Mouse (Mus musculus) spleen, adult 2 months (tissue): ENCODE measurements around the gene Ogdh. TPM values are rescaled to one million over a fixed set of nuclear protein-coding genes. Genes with fewer than 3 reads are reported as not detected.

Experiments used
- DNase-seq, 2 experiments: peaks; one replicate each; pipeline versions ENCODE4 v3.0.0 to v3.0.0-alpha.2; 2012 to 2021; ENCODE audit warnings: low spot score in 2 of 2, low read depth in 1 of 2
- H3K27ac ChIP-seq: fragments of 200-500 bp; 2 replicates; pipeline ENCODE4 v1.5.1; 2012; ENCODE audit warnings: low read length, inconsistent platforms; ENCODE audit not compliant: insufficient read depth
- H3K27me3 ChIP-seq: fragments of 200-500 bp; 2 replicates; pipeline ENCODE4 v1.6.1; 2012; ENCODE audit warnings: mild to moderate bottlenecking, moderate library complexity, low read length, inconsistent platforms; ENCODE audit not compliant: control insufficient read depth, insufficient read depth
- H3K36me3 ChIP-seq: fragments of 200-500 bp; 2 replicates; pipeline ENCODE4 v1.6.1; 2012; ENCODE audit warnings: mild to moderate bottlenecking, low read length, inconsistent platforms; ENCODE audit not compliant: control insufficient read depth, insufficient read depth
- H3K4me1 ChIP-seq: fragments of 200-500 bp; 2 replicates; pipeline ENCODE4 v1.6.1; 2011; ENCODE audit warnings: inconsistent platforms; ENCODE audit not compliant: control insufficient read depth, insufficient read depth, insufficient read length
- H3K4me3 ChIP-seq: fragments of 200-500 bp; 2 replicates; pipeline ENCODE4 v1.5.1; 2011; ENCODE audit warnings: mild to moderate bottlenecking, inconsistent platforms; ENCODE audit not compliant: insufficient read depth, insufficient read length; ENCODE audit errors: extremely low read depth
- CTCF ChIP-seq: fragments of 200-500 bp; IDR thresholded peaks from 2 replicates; pipeline ENCODE4 v1.5.1; 2011; ENCODE audit warnings: mild to moderate bottlenecking, inconsistent platforms; ENCODE audit not compliant: insufficient read depth, insufficient read length, insufficient replicate concordance; ENCODE audit errors: extremely low read depth
- POLR2A ChIP-seq: fragments of 200-500 bp; IDR thresholded peaks from 2 replicates; pipeline ENCODE4 v1.6.1; 2011; ENCODE audit warnings: low read depth, low read length, inconsistent platforms
- WGBS: fragments of 180-500 bp; shearing (Covaris S2); methylation state at CpG from one replicate; pipeline ENCODE4 v1.1.7; 2018; 5-methylcytosine and 5-hydroxymethylcytosine counted together
- polyA plus RNA-seq: library from polyadenylated mRNA; depleted of rRNA; stranded (reverse); fragments of >200 nt; gene quantifications from 2 replicates; pipeline ENCODE4 v1.2.3, GENCODE M21; 2012

Ogdh gene
- polyA plus RNA-seq, 1 experiment: 64.6 TPM

GRCm38 (mm10) chr11:6276466-6276865 is 15.0 kb upstream of the Ogdh start:
- Histone ChIP-seq H3K4me1 (peaks cover 4% of the 10 kb centered on the region; the same call in 1 of the 2 replicates), H3K27ac (no peak overlapping the region), H3K4me3 (no peak overlapping the region), H3K27me3 (no peaks in the 10 kb centered on the region), H3K36me3 (peaks cover 3% of the 10 kb centered on the region; the same call in 1 of the 2 replicates)
- WGBS: 92% methylated on average over 3 of the region's 3 CpGs
- no peak for DNase-seq
- TF ChIP-seq POLR2A (no peak), CTCF (no peak)

DNA sequence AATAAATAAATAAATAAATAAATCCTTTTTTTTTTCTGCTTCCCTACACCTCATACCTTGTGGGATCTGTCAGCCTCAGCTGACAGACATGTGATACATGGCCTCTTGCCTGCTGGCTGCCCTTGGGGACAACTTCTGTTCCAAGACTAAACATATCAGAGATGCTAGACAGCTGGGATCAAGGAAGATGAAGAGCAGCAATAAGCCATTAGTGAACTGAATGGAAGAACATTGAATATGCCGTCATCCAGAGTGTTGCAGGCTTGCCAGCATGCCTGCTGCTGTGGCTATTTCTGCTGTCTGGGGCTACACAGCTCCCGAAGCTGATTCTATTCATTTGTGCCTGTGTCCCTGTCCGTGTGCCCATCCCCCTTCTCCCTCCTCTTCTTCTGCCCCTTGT is 8.5 kb upstream of the Ogdh start:
- no peaks in the 10 kb centered on the region for H3K27me3 ChIP-seq
- no peaks in the 10 kb centered on the region for H3K4me1 ChIP-seq
- H3K36me3 ChIP-seq: no peaks in the 10 kb centered on the region
- H3K4me3 ChIP-seq: no peak overlapping the region
- WGBS: 82% methylated on average over 3 of the region's 3 CpGs
- no peak overlapping the region for H3K27ac ChIP-seq
- DNase-seq: no peak
- no peak for TF ChIP-seq CTCF
- TF ChIP-seq POLR2A: no peak

GRCm38 (mm10) chr11:6290138-6290537 is 1.3 kb upstream of the Ogdh start:
- TF ChIP-seq CTCF (no peak), POLR2A (no peak)
- DNase-seq: no peak
- no peak overlapping the region for H3K4me3 ChIP-seq
- no peak overlapping the region for H3K27ac ChIP-seq
- 94% methylated on average over 3 of the region's 3 CpGs for WGBS
- H3K4me1 ChIP-seq: peaks cover 2% of the 10 kb centered on the region
- no peaks in the 10 kb centered on the region for H3K36me3 ChIP-seq
- H3K27me3 ChIP-seq: no peaks in the 10 kb centered on the region

DNA sequence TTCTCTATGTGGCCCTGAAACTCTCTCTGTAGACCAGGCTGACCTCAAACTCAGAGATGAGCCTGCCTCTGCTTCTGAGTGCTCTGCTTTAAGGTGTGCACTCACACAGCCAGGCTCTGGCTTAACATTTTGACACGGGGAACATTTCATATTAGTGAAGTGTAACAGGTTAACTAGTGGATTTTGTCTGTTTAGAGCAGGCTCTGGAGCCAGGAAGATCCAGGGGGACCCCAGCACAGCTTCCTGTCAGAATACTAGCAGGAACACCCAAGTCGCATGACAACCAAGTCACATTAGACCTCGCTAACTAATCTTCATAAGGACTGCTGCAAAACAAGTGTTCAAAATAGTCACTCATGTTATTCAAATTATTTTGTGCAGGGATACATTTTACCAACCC is 550 bp upstream of the Ogdh start:
- Histone ChIP-seq H3K36me3 (no peaks in the 10 kb centered on the region), H3K4me3 (peak overlapping the region; percentile 97; the same call in 1 of the 2 replicates), H3K27ac (peak overlapping the region; percentile 42; the same call in 1 of the 2 replicates), H3K4me1 (peaks cover 2% of the 10 kb centered on the region), H3K27me3 (no peaks in the 10 kb centered on the region)
- no peak for DNase-seq
- TF ChIP-seq POLR2A (no peak), CTCF (no peak)
- 48% methylated on average over 3 of the region's 3 CpGs for WGBS

GRCm38 (mm10) chr11:6292116-6292987 is 919 bp downstream of the Ogdh start:
- Histone ChIP-seq H3K27me3 (no peaks in the 10 kb centered on the region), H3K4me1 (peaks cover 2% of the 10 kb centered on the region), H3K27ac (peak overlapping the region; percentile 99), H3K36me3 (peaks cover 4% of the 10 kb centered on the region), H3K4me3 (peak overlapping the region; percentile 97)
- peak; percentile 52 to 85 for DNase-seq
- TF ChIP-seq POLR2A (no peak), CTCF (peak; percentile 0; the same call in 1 of the 2 replicates)
- 15% methylated on average over 33 of the region's 33 CpGs for WGBS

- Histone ChIP-seq H3K27ac (no peak overlapping the region), H3K27me3 (no peaks in the 10 kb centered on the region), H3K4me1 (peaks cover 2% of the 10 kb centered on the region), H3K4me3 (no peak overlapping the region), H3K36me3 (peaks cover 8% of the 10 kb centered on the region)
- WGBS: 92% methylated on average over 4 of the region's 4 CpGs
- no peak for DNase-seq
- TF ChIP-seq POLR2A: no peak
- TF ChIP-seq CTCF: no peak
These were observed 1.5 kb downstream of the Ogdh start for GRCm38 (mm10) chr11:6292988-6293349.

DNA sequence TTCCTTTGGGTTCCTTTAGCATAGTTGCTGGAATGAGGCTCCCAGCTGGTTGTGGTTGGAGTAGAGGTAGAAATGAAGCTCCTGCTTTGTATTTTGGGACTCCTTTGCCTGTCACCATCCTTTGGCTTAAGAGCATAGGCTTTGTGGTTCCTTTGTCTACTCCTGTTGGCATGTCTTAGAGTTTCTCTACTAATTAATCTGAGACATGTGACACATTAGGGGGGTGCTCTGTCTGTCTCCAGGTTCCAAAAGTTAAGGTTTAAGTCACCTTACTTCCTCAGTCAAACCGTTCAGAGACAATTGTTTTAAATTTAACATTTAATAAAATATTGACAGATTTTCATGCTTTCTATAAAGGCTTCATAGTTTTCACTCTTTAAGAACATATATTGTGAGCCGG is 2.2 kb downstream of the Ogdh start:
- 93% methylated on average over 2 of the region's 2 CpGs for WGBS
- no peak for TF ChIP-seq CTCF
- TF ChIP-seq POLR2A: no peak
- Histone ChIP-seq H3K27me3 (no peaks in the 10 kb centered on the region), H3K27ac (no peak overlapping the region), H3K4me1 (peaks cover 2% of the 10 kb centered on the region), H3K36me3 (peaks cover 13% of the 10 kb centered on the region), H3K4me3 (no peak overlapping the region)
- no peak for DNase-seq
